Mouse (Mus musculus): ENCODE data around the gene Lgi1. TPM values are rescaled to one million over a fixed set of nuclear protein-coding genes. Genes with fewer than 3 reads are reported as not detected.

Lgi1 gene
- polyA plus RNA-seq, 1 experiment = 0.05 TPM

GRCm38 (mm10) chr19:38260346-38260745 lies 4.0 kb upstream of the Lgi1 start:
- whole genome bisulfite sequencing = 50% methylated on average over 4 of the region's 4 CpGs
- no peak for DNase-seq (ENCODE audit: low read depth, low spot score)

- WGBS = 71% methylated on average over 5 of the region's 5 CpGs
- no peak for DNase-seq (ENCODE audit: low read depth, low spot score)
Observed at GRCm38 (mm10) chr19:38261351-38261750, 3.0 kb upstream of the Lgi1 start.

GRCm38 (mm10) chr19:38263829-38264504 lies 369 bp upstream of the Lgi1 start:
- 29% methylated on average over 14 of the region's 14 CpGs for WGBS
- no peak for DNase-seq (ENCODE audit: low read depth, low spot score)

GRCm38 (mm10) chr19:38265767-38266166 lies 1.4 kb downstream of the Lgi1 start:
- WGBS = 88% methylated on average over 5 of the region's 5 CpGs
- DNase-seq (ENCODE audit: low read depth, low spot score) = no peak

- DNase-seq (ENCODE audit: low read depth, low spot score) = no peak
- 86% methylated on average over 5 of the region's 5 CpGs for WGBS
Observed at GRCm38 (mm10) chr19:38267469-38267868, 3.1 kb downstream of the Lgi1 start.

- DNase-seq (ENCODE audit: low read depth, low spot score) = no peak
- WGBS = 52% methylated on average over 6 of the region's 6 CpGs
Observed at GRCm38 (mm10) chr19:38271071-38271470, 6.7 kb downstream of the Lgi1 start.

GRCm38 (mm10) chr19:38273820-38274219 lies 9.5 kb downstream of the Lgi1 start:
- no peak for DNase-seq (ENCODE audit: low read depth, low spot score)
- 78% methylated on average over 7 of the region's 7 CpGs for WGBS

- no peak for DNase-seq (ENCODE audit: low read depth, low spot score)
- 54% methylated on average over 15 of the region's 15 CpGs for WGBS
Observed at GRCm38 (mm10) chr19:38274747-38275421, 10.5 kb downstream of the Lgi1 start.

GRCm38 (mm10) chr19:38276226-38276625 lies 11.9 kb downstream of the Lgi1 start:
- no peak for DNase-seq (ENCODE audit: low read depth, low spot score)
- WGBS = 85% methylated on average over 4 of the region's 4 CpGs

GRCm38 (mm10) chr19:38280242-38280641 lies 15.9 kb downstream of the Lgi1 start:
- WGBS = 91% methylated on average over 10 of the region's 10 CpGs
- DNase-seq (ENCODE audit: low read depth, low spot score) = no peak

- WGBS = 9% methylated on average over 2 of the region's 2 CpGs
- no peak for DNase-seq (ENCODE audit: low read depth, low spot score)
Observed at GRCm38 (mm10) chr19:38282407-38282806, 18.1 kb downstream of the Lgi1 start.

GRCm38 (mm10) chr19:38288556-38288955 lies 24.2 kb downstream of the Lgi1 start:
- DNase-seq (ENCODE audit: low read depth, low spot score) = no peak
- 83% methylated on average over 6 of the region's 6 CpGs for WGBS

- WGBS = 86% methylated on average over 6 of the region's 6 CpGs
- DNase-seq (ENCODE audit: low read depth, low spot score) = no peak
Observed at GRCm38 (mm10) chr19:38291432-38291831, 27.1 kb downstream of the Lgi1 start.

- 16% methylated on average over 3 of the region's 3 CpGs for WGBS
- DNase-seq (ENCODE audit: low read depth, low spot score) = no peak
Observed at GRCm38 (mm10) chr19:38298018-38298626, 33.8 kb downstream of the Lgi1 start.

GRCm38 (mm10) chr19:38308116-38308515 lies 43.8 kb downstream of the Lgi1 start:
- WGBS = 95% methylated on average over 8 of the region's 8 CpGs
- DNase-seq (ENCODE audit: low read depth, low spot score) = no peak

GRCm38 (mm10) chr19:38315099-38315498 lies 50.8 kb downstream of the Lgi1 start:
- no peak for DNase-seq (ENCODE audit: low read depth, low spot score)
- 87% methylated on average over 7 of the region's 7 CpGs for WGBS

GRCm38 (mm10) chr19:38316602-38317313 lies 52.4 kb downstream of the Lgi1 start:
- no peak for DNase-seq (ENCODE audit: low read depth, low spot score)
- WGBS = 79% methylated on average over 6 of the region's 6 CpGs

GRCm38 (mm10) chr19:38318308-38318707 lies 54.0 kb downstream of the Lgi1 start:
- DNase-seq (ENCODE audit: low read depth, low spot score) = no peak
- 91% methylated on average over 4 of the region's 4 CpGs for WGBS

- no peak for DNase-seq (ENCODE audit: low read depth, low spot score)
- WGBS = 88% methylated on average over 4 of the region's 4 CpGs
Observed at GRCm38 (mm10) chr19:38319168-38319567, 54.8 kb downstream of the Lgi1 start.

GRCm38 (mm10) chr19:38320651-38321188 lies 56.4 kb downstream of the Lgi1 start:
- WGBS = 84% methylated on average over 5 of the region's 5 CpGs

More at GRCm38 (mm10) chr19:38320651-38321188, 56.4 kb downstream of the Lgi1 start:
- DNase-seq (ENCODE audit: low read depth, low spot score) = no peak

Measured in large intestine, adult 2 months (tissue).